Mouse (Mus musculus) MEL (cell line): ENCODE data around the gene Tlr4.

ENCODE experiments used
- CTCF ChIP-seq, 3 experiments: IDR thresholded peaks in 2 of 3; conservative IDR thresholded peaks in 1 of 3; 2 replicates each; pipeline ENCODE4 v1.5.1; 2011 to 2012; ENCODE audit warnings: low read length in 3 of 3, low read depth in 2 of 3, mild to moderate bottlenecking in 2 of 3, improper control_type of control experiment in 1 of 3, inconsistent platforms in 1 of 3, mixed read lengths in 1 of 3, moderate library complexity in 1 of 3; ENCODE audit not compliant: control insufficient read depth in 1 of 3, insufficient read depth in 1 of 3, poor library complexity in 1 of 3, severe bottlenecking in 1 of 3
- EP300 ChIP-seq, 2 experiments: IDR thresholded peaks; 2 replicates each; pipeline ENCODE4 v1.6.1; 2011; ENCODE audit warnings: improper control_type of control experiment in 2 of 2, low read length in 2 of 2, low read depth in 1 of 2, mild to moderate bottlenecking in 1 of 2
- POLR2A ChIP-seq, 2 experiments: IDR thresholded peaks; 2 replicates each; pipeline ENCODE4 v1.6.1; 2011 to 2012; ENCODE audit warnings: low read length in 2 of 2, mild to moderate bottlenecking in 2 of 2, control low read depth in 1 of 2, improper control_type of control experiment in 1 of 2, low read depth in 1 of 2, moderate library complexity in 1 of 2; ENCODE audit not compliant: control insufficient read depth in 1 of 2, insufficient read depth in 1 of 2, poor library complexity in 1 of 2
- POLR2AphosphoS2 ChIP-seq: IDR thresholded peaks from 2 replicates; pipeline ENCODE4 v1.6.1; 2011; ENCODE audit warnings: low read length, improper control_type of control experiment
- RAD21 ChIP-seq: IDR thresholded peaks from 2 replicates; pipeline ENCODE4 v1.6.1; 2011; ENCODE audit warnings: mild to moderate bottlenecking, low read depth, low read length, improper control_type of control experiment
- TBP ChIP-seq: IDR thresholded peaks from 2 replicates; pipeline ENCODE4 v1.8.0; 2011; ENCODE audit warnings: low read depth, low read length, improper control_type of control experiment
- UBTF ChIP-seq: IDR thresholded peaks from 2 replicates; pipeline ENCODE4 v1.6.1; 2012; ENCODE audit warnings: low read depth, mild to moderate bottlenecking, inconsistent platforms, low read length, improper control_type of control experiment, moderate library complexity, borderline replicate concordance; ENCODE audit not compliant: insufficient read depth
- ZC3H11A ChIP-seq: IDR thresholded peaks from 2 replicates; pipeline ENCODE4 v1.6.1; 2012; ENCODE audit warnings: low read depth, mild to moderate bottlenecking, inconsistent platforms, low read length, improper control_type of control experiment

DNA sequence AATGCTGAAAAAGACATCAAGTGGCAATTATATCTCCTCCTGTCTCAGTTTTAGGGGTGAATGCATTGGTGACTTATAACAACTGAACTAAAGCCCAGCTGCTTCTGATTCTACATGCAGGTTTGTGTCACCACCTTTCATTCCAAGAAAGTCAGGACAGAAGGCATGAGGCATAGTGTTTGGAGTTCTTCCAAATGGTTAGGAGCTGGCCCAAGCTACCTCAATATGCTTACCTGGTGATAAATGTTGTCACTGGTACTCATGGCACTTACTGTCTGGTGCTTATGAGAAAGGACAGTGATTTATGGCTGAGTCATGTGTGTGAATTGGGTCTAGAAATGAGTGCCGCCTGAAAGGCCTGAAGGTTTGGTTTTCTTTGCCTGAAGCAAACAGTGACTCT is 114.5 kb downstream of the Tlr4 start:
- TF ChIP-seq CTCF (IDR thresholded peaks at IDR 0.05 in 2 of 3, conservative IDR thresholded peaks at IDR 0.05 in 1 of 3; ENCODE audit: control insufficient read depth in 1 of 3, insufficient read depth in 1 of 3, low read depth in 2 of 3, low read length in 3 of 3, poor library complexity in 1 of 3, severe bottlenecking in 1 of 3) (no peak), TBP (no peak), RAD21 (no peak), ZC3H11A (no peak), POLR2A (IDR thresholded peaks at IDR 0.05; ENCODE audit: control insufficient read depth in 1 of 2, insufficient read depth in 1 of 2, low read depth in 1 of 2, low read length in 2 of 2, poor library complexity in 1 of 2) (no peak), POLR2AphosphoS2 (no peak), EP300 (IDR thresholded peaks at IDR 0.05; ENCODE audit: low read depth in 1 of 2, low read length in 2 of 2) (no peak), UBTF (no peak)
